Mouse (Mus musculus) liver, postnatal 0 days (tissue): ENCODE results near the gene Sik1. TPM values are rescaled to one million over a fixed set of nuclear protein-coding genes. Genes with fewer than 3 reads are reported as not detected.

Experiments used
- ATAC-seq: fragments of 200-750 bp; cut with Nextera tagmentation; 2 replicates; pipeline ENCODE4 v1.8.0; 2017; ENCODE audit warnings: mild to moderate bottlenecking, moderate library complexity
- DNase-seq: peaks from one replicate; pipeline ENCODE4 v3.0.0-alpha.2; 2016
- H3K27ac ChIP-seq: fragments of 300-500 bp; sonication (generic); 2 replicates; pipeline ENCODE4 v1.5.1; 2014; ENCODE audit warnings: antibody characterized with exemption, moderate library complexity, mild to moderate bottlenecking, low read depth
- H3K27me3 ChIP-seq: fragments of 300-500 bp; sonication (generic); 2 replicates; pipeline ENCODE4 v1.6.1; 2014; ENCODE audit warnings: low read length, control low read depth, mixed read lengths; ENCODE audit not compliant: insufficient read depth
- H3K36me3 ChIP-seq: fragments of 300-500 bp; sonication (generic); replicated peaks from 2 replicates; pipeline ENCODE4 v1.6.1; 2014; ENCODE audit warnings: mild to moderate bottlenecking, control low read depth, low read length, moderate library complexity, mixed read lengths; ENCODE audit not compliant: insufficient read depth
- H3K4me1 ChIP-seq: fragments of 300-500 bp; sonication (generic); 2 replicates; pipeline ENCODE4 v1.6.1; 2014; ENCODE audit warnings: antibody characterized with exemption, mild to moderate bottlenecking, control low read depth; ENCODE audit not compliant: insufficient read depth
- H3K4me2 ChIP-seq: fragments of 300-500 bp; sonication (generic); 2 replicates; pipeline ENCODE4 v1.6.1; 2014; ENCODE audit warnings: low read depth, mild to moderate bottlenecking, low read length, moderate library complexity, mixed read lengths
- H3K4me3 ChIP-seq: fragments of 300-500 bp; sonication (generic); 2 replicates; pipeline ENCODE4 v1.5.1; 2014; ENCODE audit warnings: low read depth, low read length
- H3K9ac ChIP-seq: fragments of 300-500 bp; sonication (generic); replicated peaks from 2 replicates; pipeline ENCODE4 v1.6.1; 2014; ENCODE audit warnings: mild to moderate bottlenecking, moderate library complexity
- H3K9me3 ChIP-seq: fragments of 300-500 bp; sonication (generic); 2 replicates; pipeline ENCODE4 v1.6.1; 2016; ENCODE audit warnings: mild to moderate bottlenecking, control low read depth, low read length, mixed read lengths
- CTCF ChIP-seq: sonication (generic); IDR thresholded peaks from 2 replicates; pipeline ENCODE4 v1.5.1; 2016; ENCODE audit warnings: antibody characterized with exemption, low read depth
- EP300 ChIP-seq: IDR thresholded peaks from 2 replicates; pipeline ENCODE4 v1.6.1; 2016; ENCODE audit warnings: antibody characterized with exemption, low read depth, mild to moderate bottlenecking
- WGBS: fragments of 180-500 bp; shearing (Covaris S2); extraction: QIAGEN DNeasy Blood & Tissue Kit; methylation state at CpG from one replicate; pipeline ENCODE4 v1.1.7; 2014; ENCODE audit not compliant: insufficient replicate concordance; 5-methylcytosine and 5-hydroxymethylcytosine counted together
- polyA plus RNA-seq: library from polyadenylated mRNA; unstranded; fragments of >200 nt; fragmentation: Nextera tagmentation; extraction: Ambion mirVana; gene quantifications from 2 replicates; pipeline ENCODE4 v1.2.1, GENCODE M21; 2015

The Sik1 gene
- polyA plus RNA-seq, 1 experiment from 2014 or later = 7.8 TPM

- Histone ChIP-seq H3K4me3 (no peak overlapping the region), H3K27me3 (no peaks in the 10 kb centered on the region), H3K9ac (no peak overlapping the region), H3K4me1 (peaks cover 9% of the 10 kb centered on the region), H3K36me3 (no peaks in the 10 kb centered on the region), H3K9me3 (no peaks in the 10 kb centered on the region), H3K4me2 (no peak overlapping the region), H3K27ac (no peak overlapping the region)
- DNase-seq (no peak), ATAC-seq (no peak)
- 44% methylated on average over 5 of the region's 5 CpGs for WGBS
- TF ChIP-seq CTCF (no peak), EP300 (no peak)
Measured at GRCm38 (mm10) chr17:31898941-31899340, 43.3 kb upstream of the Sik1 start.

GRCm38 (mm10) chr17:31897186-31897793, 41.7 kb upstream of the Sik1 start:
- DNase-seq = no peak
- Histone ChIP-seq H3K9me3 (no peaks in the 10 kb centered on the region), H3K36me3 (no peaks in the 10 kb centered on the region), H3K27ac (no peak overlapping the region), H3K9ac (no peak overlapping the region), H3K4me1 (peaks cover 6% of the 10 kb centered on the region), H3K27me3 (no peaks in the 10 kb centered on the region), H3K4me3 (no peak overlapping the region), H3K4me2 (no peak overlapping the region)
- ATAC-seq = no peak
- no peak for TF ChIP-seq EP300
- no peak for TF ChIP-seq CTCF
- 84% methylated on average over 4 of the region's 4 CpGs for WGBS

- 49% methylated on average over 3 of the region's 3 CpGs for WGBS
- no peak for ATAC-seq
- no peak overlapping the region for H3K27ac ChIP-seq
Measured at GRCm38 (mm10) chr17:31896751-31897150, 41.1 kb upstream of the Sik1 start.

GRCm38 (mm10) chr17:31896311-31896710, 40.7 kb upstream of the Sik1 start:
- no peak for TF ChIP-seq CTCF
- no peak for TF ChIP-seq EP300
- H3K27ac ChIP-seq = no peak overlapping the region
- no peak for ATAC-seq
- H3K36me3 ChIP-seq = no peaks in the 10 kb centered on the region
- H3K4me2 ChIP-seq = no peak overlapping the region
- H3K27me3 ChIP-seq = no peaks in the 10 kb centered on the region
- 86% methylated on average over 7 of the region's 7 CpGs for WGBS
- no peak overlapping the region for H3K4me3 ChIP-seq
- H3K9me3 ChIP-seq = no peaks in the 10 kb centered on the region
- no peak overlapping the region for H3K9ac ChIP-seq
- DNase-seq = no peak
- no peaks in the 10 kb centered on the region; the same call in 1 of the 2 replicates for H3K4me1 ChIP-seq

More at GRCm38 (mm10) chr17:31896751-31897150, 41.1 kb upstream of the Sik1 start:
- H3K9ac ChIP-seq = no peak overlapping the region
- TF ChIP-seq CTCF (no peak), EP300 (no peak)
- no peak for DNase-seq
- H3K36me3 ChIP-seq = no peaks in the 10 kb centered on the region
- H3K4me2 ChIP-seq = no peak overlapping the region
- no peaks in the 10 kb centered on the region for H3K27me3 ChIP-seq
- H3K4me1 ChIP-seq = peaks cover 4% of the 10 kb centered on the region
- H3K4me3 ChIP-seq = no peak overlapping the region
- no peaks in the 10 kb centered on the region for H3K9me3 ChIP-seq

GRCm38 (mm10) chr17:31893371-31894060, 37.9 kb upstream of the Sik1 start:
- Histone ChIP-seq H3K4me3 (no peak overlapping the region), H3K4me2 (no peak overlapping the region), H3K4me1 (peaks cover 2% of the 10 kb centered on the region; the same call in 1 of the 2 replicates), H3K27ac (no peak overlapping the region), H3K9ac (no peak overlapping the region), H3K9me3 (no peaks in the 10 kb centered on the region), H3K36me3 (no peaks in the 10 kb centered on the region), H3K27me3 (no peaks in the 10 kb centered on the region)
- ATAC-seq = no peak
- 75% methylated on average over 5 of the region's 5 CpGs for WGBS
- TF ChIP-seq CTCF (no peak), EP300 (no peak)
- no peak for DNase-seq

- H3K4me3 ChIP-seq = no peak overlapping the region
- WGBS = 48% methylated on average over 10 of the region's 10 CpGs
- no peaks in the 10 kb centered on the region for H3K9me3 ChIP-seq
- H3K36me3 ChIP-seq = no peaks in the 10 kb centered on the region
- H3K4me1 ChIP-seq = peaks cover 2% of the 10 kb centered on the region; the same call in 1 of the 2 replicates
- DNase-seq (no peak), ATAC-seq (peak; percentile 44; the same call in 1 of the 2 replicates)
- no peak overlapping the region for H3K27ac ChIP-seq
- no peak overlapping the region for H3K4me2 ChIP-seq
- TF ChIP-seq EP300 (no peak), CTCF (no peak)
- no peaks in the 10 kb centered on the region for H3K27me3 ChIP-seq
- no peak overlapping the region for H3K9ac ChIP-seq
Measured at GRCm38 (mm10) chr17:31892750-31893149, 37.1 kb upstream of the Sik1 start.
